Mouse (Mus musculus) intestine, embryonic 15.5 days (tissue): ENCODE data around the gene Zscan22. TPM values are rescaled to one million over a fixed set of nuclear protein-coding genes. Genes with fewer than 3 reads are reported as not detected.
"Not testable (repeated sequence)": the region's sequence is repeated elsewhere in the genome, so short reads cannot be mapped to it uniquely, and the experiment has no call there.

Experiments
- ATAC-seq: fragments of 200-750 bp; cut with Nextera tagmentation; 2 replicates; pipeline ENCODE4 v1.8.0; 2017; ENCODE audit warnings: moderate TSS enrichment, moderate library complexity
- H3K27ac ChIP-seq: fragments of 300-500 bp; sonication (generic); 2 replicates; pipeline ENCODE4 v1.5.1; 2015; ENCODE audit warnings: mild to moderate bottlenecking, inconsistent platforms
- H3K27me3 ChIP-seq: fragments of 300-500 bp; sonication (generic); replicated peaks from 2 replicates; pipeline ENCODE4 v1.6.1; 2015; ENCODE audit warnings: inconsistent platforms
- H3K36me3 ChIP-seq: fragments of 300-500 bp; sonication (generic); 2 replicates; pipeline ENCODE4 v1.6.1; 2015; ENCODE audit warnings: inconsistent platforms
- H3K4me1 ChIP-seq: fragments of 300-500 bp; sonication (generic); replicated peaks from 2 replicates; pipeline ENCODE4 v1.6.1; 2015; ENCODE audit warnings: inconsistent platforms
- H3K4me2 ChIP-seq: fragments of 300-500 bp; sonication (generic); replicated peaks from 2 replicates; pipeline ENCODE4 v1.6.1; 2015; ENCODE audit warnings: mild to moderate bottlenecking, inconsistent platforms
- H3K4me3 ChIP-seq: fragments of 300-500 bp; sonication (generic); replicated peaks from 2 replicates; pipeline ENCODE4 v1.5.1; 2015; ENCODE audit warnings: inconsistent platforms
- H3K9ac ChIP-seq: fragments of 300-500 bp; sonication (generic); 2 replicates; pipeline ENCODE4 v1.6.1; 2015; ENCODE audit warnings: inconsistent platforms
- H3K9me3 ChIP-seq: fragments of 300-500 bp; sonication (generic); 2 replicates; pipeline ENCODE4 v1.6.1; 2016; ENCODE audit warnings: inconsistent platforms
- WGBS: fragments of 180-500 bp; shearing (Covaris S2); methylation state at CpG from one replicate; pipeline ENCODE4 v1.1.7; 2015; 5-methylcytosine and 5-hydroxymethylcytosine counted together
- polyA plus RNA-seq: library from polyadenylated mRNA; unstranded; fragments of >200 nt; fragmentation: Nextera tagmentation; extraction: Ambion mirVana; gene quantifications from 2 replicates; pipeline ENCODE4 v1.2.1, GENCODE M21; 2015

Gene Zscan22
- 12.2 and 12.7 TPM in 2 replicates for polyA plus RNA-seq

DNA sequence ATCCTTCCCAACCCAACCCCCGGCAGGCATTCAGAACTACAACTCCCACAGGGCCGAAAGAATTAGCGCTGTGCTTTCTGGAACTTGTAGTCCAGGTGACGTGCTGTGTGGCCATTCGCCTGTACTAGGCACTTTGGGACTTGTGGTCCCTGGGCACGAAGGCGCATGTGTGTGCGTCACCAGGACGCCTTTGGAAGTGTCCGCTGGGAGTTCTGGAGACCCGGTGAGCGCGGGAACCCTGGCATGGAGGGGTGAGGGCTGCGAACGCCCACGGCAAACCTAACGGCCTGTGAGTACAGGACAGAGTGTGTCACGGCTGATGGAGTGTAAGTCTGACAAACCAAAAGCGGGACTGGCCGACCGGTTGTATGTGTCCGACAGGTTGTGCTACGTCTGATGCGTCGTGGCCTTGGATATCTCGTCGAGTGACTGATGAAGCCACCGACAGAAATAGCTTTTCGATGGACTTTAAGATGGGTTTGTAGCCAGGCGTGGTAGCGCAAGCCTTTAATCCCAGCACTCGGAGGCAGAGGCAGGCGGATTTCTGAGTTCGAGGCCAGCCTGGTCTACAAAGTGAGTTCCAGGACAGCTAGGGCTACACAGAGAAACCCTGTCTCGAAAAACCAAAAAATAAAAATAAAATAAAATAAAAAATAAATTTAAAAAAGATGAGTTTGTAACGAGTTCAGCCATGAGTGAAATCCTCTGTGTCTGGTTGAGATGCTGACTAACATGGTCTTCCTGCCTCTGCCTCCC, at the start of gene Zscan22:
Gene Zscan22 (plus strand): TSS at position 161 of the 756 bp plus-strand sequence.
- peak within 1 kb of the TSS; percentile 58 for H3K4me3 ChIP-seq
- peaks cover 4% of the 10 kb centered on the region; the same call in 1 of the 2 replicates for H3K4me1 ChIP-seq
- H3K27me3 ChIP-seq: no peaks in the 10 kb centered on the region
- H3K9ac ChIP-seq: peak within 1 kb of the TSS; percentile 58
- peak; percentile 99 for ATAC-seq
- no peaks in the 10 kb centered on the region for H3K9me3 ChIP-seq
- H3K27ac ChIP-seq: peak within 1 kb of the TSS; percentile 14; the same call in 1 of the 2 replicates
- no peaks in the 10 kb centered on the region for H3K36me3 ChIP-seq
- H3K4me2 ChIP-seq: peak within 1 kb of the TSS; percentile 56
- WGBS: 5% methylated on average over 36 of the region's 36 CpGs

DNA sequence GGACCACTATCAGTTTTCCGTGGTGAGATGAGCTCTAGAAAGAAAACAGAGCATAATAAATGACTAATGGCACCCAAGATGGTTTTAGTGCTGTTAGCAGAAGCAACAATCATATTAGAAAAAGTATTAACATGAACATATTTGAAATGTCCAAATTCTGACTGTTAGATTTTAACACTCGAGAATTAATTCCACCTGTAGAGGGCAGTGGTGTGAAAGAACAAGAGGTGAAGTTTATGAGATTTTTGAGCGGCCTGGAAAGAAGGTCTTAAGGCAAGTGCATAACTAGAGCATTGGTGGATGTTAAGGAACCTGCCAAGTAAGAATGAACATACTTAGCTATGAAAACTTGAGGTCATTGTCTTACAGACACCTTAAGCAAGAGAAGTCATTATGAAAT, 23.3 kb upstream of the Zscan22 start:
- no peak for ATAC-seq

DNA sequence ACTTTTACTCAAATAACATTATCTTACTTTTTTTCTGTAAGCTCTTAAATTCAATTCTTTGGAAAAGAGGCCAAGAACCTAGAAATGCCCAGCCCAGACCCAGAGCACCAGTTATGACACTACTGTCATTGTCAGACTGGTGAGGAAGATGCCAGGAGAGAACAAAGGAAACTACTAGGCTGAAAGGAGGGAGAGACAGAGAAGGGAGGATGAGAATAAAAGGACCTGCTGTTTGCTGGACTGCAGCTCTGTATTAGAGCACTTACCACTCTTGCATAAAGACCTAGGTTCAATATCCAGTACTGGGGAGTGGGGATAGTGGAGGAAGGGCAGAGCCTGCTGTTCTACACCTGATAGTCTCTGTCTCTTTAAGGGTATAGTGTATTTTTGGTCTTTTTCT, 17.6 kb upstream of the Zscan22 start:
- Histone ChIP-seq H3K9ac (no peak overlapping the region), H3K9me3 (no peaks in the 10 kb centered on the region), H3K4me3 (no peak overlapping the region), H3K27me3 (no peaks in the 10 kb centered on the region), H3K36me3 (no peaks in the 10 kb centered on the region), H3K4me1 (peaks cover 5% of the 10 kb centered on the region; the same call in 1 of the 2 replicates), H3K27ac (no peak overlapping the region), H3K4me2 (no peak overlapping the region)
- no peak for ATAC-seq

More for the DNA sequence above, 23.3 kb upstream of the Zscan22 start:
- Histone ChIP-seq H3K4me3 (no peak overlapping the region), H3K4me2 (no peak overlapping the region), H3K27ac (no peak overlapping the region), H3K27me3 (no peaks in the 10 kb centered on the region), H3K9ac (no peak overlapping the region), H3K4me1 (no peaks in the 10 kb centered on the region), H3K9me3 (no peaks in the 10 kb centered on the region; the same call in 1 of the 2 replicates), H3K36me3 (no peaks in the 10 kb centered on the region)
- 20% methylated on average over 3 of the region's 3 CpGs for WGBS

DNA sequence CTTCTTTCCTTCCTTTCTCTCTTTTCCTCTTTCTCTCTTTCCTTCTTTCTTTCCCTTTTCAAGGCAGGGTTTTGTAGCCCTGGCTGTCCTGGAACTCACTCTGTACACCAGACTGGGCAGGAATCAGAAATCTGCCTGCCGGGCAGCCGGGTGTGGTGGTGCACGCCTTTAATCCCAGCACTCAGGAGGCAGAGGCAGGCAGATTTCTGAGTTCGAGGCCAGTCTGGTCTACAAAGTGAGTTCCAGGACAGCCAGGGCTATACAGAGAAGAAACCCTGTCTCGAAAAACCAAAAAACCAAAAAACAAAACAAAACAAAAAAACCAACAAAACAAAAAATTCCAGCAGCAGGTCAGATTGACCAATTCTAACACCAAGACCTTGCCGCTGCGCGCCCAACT, 17.1 kb upstream of the Zscan22 start:
- H3K4me3 ChIP-seq: peak overlapping the region; percentile 68
- not testable (repeated sequence) for H3K36me3 ChIP-seq, H3K27ac ChIP-seq, H3K27me3 ChIP-seq, H3K9me3 ChIP-seq, H3K4me1 ChIP-seq, H3K9ac ChIP-seq
- peak; percentile 20 for ATAC-seq
- WGBS: 43% methylated on average over 8 of the region's 8 CpGs
- H3K4me2 ChIP-seq: peak overlapping the region; percentile 84

DNA sequence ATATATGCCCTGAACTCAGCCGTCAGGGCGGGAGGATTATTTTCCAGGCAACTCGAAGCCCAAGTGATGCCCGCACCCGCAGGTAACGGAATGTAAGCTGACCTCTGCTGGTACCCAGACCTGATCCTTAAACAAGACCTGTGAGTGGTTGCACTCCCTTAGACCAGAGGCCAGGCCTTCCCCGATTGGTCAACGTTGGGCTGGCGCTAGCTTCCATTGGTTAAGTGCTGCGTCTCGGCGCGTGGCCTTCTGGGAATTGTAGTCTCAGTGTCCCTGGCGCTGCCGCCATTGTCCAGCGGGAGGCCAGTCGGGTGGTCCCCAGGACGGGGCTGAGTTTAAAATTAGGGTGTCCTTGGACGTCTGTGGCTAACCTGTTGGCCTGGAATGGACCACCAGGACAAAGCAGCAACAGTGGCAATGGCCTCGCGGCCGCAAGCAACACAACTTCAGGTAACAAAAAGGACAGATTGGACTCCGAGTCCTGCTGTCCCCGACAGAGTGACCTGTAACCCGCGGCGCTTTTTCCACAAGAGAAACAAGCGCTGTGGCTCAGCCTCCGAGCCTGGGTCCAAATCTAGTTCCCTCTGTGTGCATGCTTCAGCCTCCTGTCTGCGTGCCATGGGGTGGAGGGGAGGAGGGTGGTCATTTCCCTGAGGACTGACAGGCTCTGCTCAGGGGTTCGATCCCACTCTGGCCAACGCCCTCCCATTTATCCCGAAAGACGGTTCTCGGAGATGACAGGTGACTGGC, 16.5 kb upstream of the Zscan22 start, which contains the start of gene Zfp128:
Gene Zfp128 (plus strand): TSS at position 267 of the 750 bp plus-strand sequence.
- Histone ChIP-seq H3K36me3 (peaks cover 6% of the 10 kb centered on the region; the same call in 1 of the 2 replicates), H3K9me3 (no peaks in the 10 kb centered on the region), H3K4me2 (peak within 1 kb of the TSS; percentile 84), H3K4me3 (peak within 1 kb of the TSS; percentile 68), H3K9ac (peak within 1 kb of the TSS; percentile 66), H3K4me1 (peaks cover 5% of the 10 kb centered on the region; the same call in 1 of the 2 replicates), H3K27ac (peak within 1 kb of the TSS; percentile 13; the same call in 1 of the 2 replicates), H3K27me3 (no peaks in the 10 kb centered on the region)
- WGBS: under 1% methylated on average over 35 of the region's 35 CpGs
- ATAC-seq: peak; percentile 100

DNA sequence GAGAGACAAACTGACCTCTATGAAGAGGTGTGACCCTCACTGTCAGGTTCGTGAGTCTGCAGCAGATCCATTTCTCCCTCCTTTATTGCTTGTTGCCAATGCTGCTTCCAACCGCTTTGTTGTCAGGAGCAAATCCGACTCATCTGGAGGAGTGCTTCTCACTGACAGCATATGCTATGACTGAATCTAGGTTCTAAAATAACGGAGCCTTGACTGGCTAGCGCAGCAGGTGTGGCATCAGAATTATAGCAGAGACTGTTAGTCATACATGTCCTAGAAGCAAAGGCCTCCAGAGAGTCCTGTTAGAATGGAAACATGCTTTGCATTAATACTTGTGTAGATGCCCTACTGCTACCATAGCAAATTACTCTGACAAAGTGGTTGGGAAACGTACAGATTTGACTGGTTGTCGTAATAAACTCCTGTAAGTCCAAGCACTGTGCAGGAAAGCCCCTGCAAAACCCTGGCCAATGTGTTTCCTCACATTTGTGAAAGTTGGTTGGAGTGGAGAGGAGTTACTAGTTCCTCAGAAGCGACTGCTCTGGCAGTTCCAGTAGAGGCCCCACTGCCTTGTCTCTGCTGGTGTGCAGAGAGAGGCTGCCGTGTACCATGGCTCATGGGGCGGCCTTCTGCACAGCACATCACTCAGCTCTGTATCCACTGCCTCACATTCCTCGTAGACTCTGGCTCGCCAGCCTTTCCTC, 10.9 kb upstream of the Zscan22 start:
- ATAC-seq: no peak
- Histone ChIP-seq H3K36me3 (peaks cover 29% of the 10 kb centered on the region), H3K4me2 (no peak overlapping the region), H3K9ac (no peak overlapping the region), H3K4me3 (no peak overlapping the region), H3K27ac (no peak overlapping the region), H3K4me1 (peaks cover 2% of the 10 kb centered on the region; the same call in 1 of the 2 replicates), H3K27me3 (no peaks in the 10 kb centered on the region), H3K9me3 (no peaks in the 10 kb centered on the region)
- WGBS: 90% methylated on average over 12 of the region's 12 CpGs

DNA sequence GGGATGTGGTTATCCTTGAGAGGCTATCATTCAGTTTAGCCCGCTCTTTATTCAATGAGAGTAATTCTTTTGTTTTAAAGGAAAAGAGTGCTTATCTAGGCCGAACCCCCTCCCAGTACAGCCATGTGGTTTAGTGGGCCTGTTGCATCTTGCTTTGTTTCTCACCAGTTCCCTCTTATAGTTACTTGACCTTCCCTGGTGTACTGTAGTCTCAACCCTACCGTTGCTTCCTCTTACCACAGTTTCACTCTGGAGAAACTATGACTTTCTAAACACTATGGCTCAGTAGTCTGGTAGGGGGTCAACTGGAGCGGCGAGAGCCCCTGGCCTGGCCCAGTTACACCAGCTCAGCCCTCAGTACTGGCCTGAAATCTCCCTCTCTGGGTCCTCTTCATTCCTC, 10.0 kb upstream of the Zscan22 start:
- Histone ChIP-seq H3K9me3 (no peaks in the 10 kb centered on the region), H3K27ac (no peak overlapping the region), H3K27me3 (no peaks in the 10 kb centered on the region), H3K36me3 (peaks cover 29% of the 10 kb centered on the region), H3K4me3 (no peak overlapping the region), H3K4me1 (no peaks in the 10 kb centered on the region), H3K4me2 (no peak overlapping the region), H3K9ac (no peak overlapping the region)
- WGBS: 90% methylated on average over 5 of the region's 5 CpGs
- no peak for ATAC-seq

DNA sequence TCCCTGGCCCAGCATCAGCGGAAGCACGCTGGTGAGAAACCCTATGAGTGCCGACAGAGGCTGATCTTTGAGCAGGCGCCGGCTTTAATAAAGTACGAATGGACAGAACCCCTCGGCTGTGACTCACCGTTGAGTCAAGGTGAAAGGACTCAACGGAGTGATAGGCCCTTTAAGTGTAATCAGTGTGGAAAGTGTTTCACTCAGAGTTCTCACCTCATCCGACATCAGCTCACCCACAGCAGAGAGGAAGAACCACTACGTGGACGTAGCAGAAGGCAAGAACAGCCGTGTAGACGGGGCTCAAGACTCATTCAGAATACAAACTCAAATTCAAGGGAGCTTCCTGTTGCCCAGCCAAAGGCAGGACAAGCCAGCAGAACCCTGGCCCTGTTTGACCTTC, 6.7 kb upstream of the Zscan22 start:
- Histone ChIP-seq H3K27ac (no peak overlapping the region), H3K4me1 (no peaks in the 10 kb centered on the region), H3K4me2 (no peak overlapping the region), H3K9me3 (no peaks in the 10 kb centered on the region), H3K4me3 (no peak overlapping the region), H3K27me3 (no peaks in the 10 kb centered on the region), H3K36me3 (peaks cover 24% of the 10 kb centered on the region), H3K9ac (no peak overlapping the region)
- ATAC-seq: no peak
- 88% methylated on average over 14 of the region's 14 CpGs for WGBS

DNA sequence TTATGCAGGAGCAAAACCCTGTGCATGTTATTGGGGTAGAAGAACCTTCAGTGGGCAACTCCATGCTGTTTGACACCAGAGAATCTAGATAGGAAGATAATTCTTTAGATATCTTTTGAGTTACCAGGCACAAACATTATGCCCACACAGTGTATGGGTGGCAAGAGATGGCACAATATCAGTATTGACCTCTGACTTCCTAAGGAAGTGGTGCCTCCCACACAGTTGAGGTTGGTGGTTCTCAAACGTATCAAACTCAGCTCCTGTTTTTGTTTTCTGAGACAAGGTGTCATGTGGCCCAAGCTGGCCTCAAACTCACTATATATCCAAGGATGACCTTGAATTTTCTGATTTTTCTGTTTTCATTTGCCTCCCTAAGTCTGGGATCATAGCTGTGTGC, 6.3 kb upstream of the Zscan22 start:
- WGBS: 82% methylated on average over 1 of the region's 1 CpGs
- Histone ChIP-seq H3K9me3 (no peaks in the 10 kb centered on the region), H3K4me2 (no peak overlapping the region), H3K9ac (no peak overlapping the region), H3K4me3 (no peak overlapping the region), H3K27me3 (no peaks in the 10 kb centered on the region), H3K27ac (no peak overlapping the region), H3K36me3 (peaks cover 20% of the 10 kb centered on the region), H3K4me1 (no peaks in the 10 kb centered on the region)
- ATAC-seq: no peak

DNA sequence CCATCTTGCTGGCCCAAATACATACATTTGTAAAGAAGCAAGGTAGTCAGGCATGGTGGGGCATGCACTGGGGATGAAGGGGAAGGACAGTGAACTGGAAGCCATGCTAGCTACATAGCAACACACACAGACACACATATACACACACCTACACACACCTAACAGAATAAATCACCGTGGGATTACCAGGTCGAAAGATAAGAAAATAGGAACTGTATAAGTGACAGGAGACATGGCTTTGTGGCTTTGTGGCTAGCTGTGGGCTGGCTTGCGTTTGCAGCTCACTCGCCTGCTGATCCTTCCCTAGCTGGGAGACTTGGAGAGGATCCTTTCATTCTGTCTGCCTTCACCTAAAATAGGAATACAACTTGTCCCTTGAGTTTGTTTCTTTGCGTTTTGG, 3.9 kb downstream of the Zscan22 start:
- Histone ChIP-seq H3K9me3 (no peaks in the 10 kb centered on the region), H3K36me3 (peaks cover 14% of the 10 kb centered on the region), H3K4me1 (peaks cover 4% of the 10 kb centered on the region; the same call in 1 of the 2 replicates), H3K27ac (no peak overlapping the region), H3K9ac (no peak overlapping the region), H3K4me3 (no peak overlapping the region), H3K27me3 (no peaks in the 10 kb centered on the region), H3K4me2 (no peak overlapping the region)
- 92% methylated on average over 5 of the region's 5 CpGs for WGBS
- ATAC-seq: no peak

DNA sequence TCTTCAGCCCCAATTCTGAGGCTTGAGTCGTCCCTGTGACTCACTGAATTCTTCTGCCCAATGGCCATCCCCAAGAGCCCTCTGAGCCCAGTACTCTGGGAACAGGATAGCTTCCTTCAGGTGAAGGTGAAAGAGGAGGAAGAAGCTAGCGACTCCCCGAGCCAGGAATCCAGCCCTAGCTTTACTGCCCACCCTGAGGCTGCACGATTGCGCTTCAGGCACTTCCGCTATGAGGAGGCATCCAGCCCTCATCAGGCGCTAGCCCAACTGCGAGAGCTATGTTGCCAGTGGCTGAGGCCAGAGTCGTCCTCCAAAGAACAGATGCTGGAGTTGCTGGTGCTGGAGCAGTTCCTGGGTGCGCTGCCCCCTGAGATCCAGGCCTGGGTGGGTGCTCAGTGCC, 6.0 kb downstream of the Zscan22 start:
- Histone ChIP-seq H3K4me3 (no peak overlapping the region), H3K4me1 (peaks cover 3% of the 10 kb centered on the region; the same call in 1 of the 2 replicates), H3K36me3 (peaks cover 31% of the 10 kb centered on the region), H3K9me3 (no peaks in the 10 kb centered on the region), H3K9ac (no peak overlapping the region), H3K27me3 (no peaks in the 10 kb centered on the region), H3K27ac (no peak overlapping the region), H3K4me2 (peak overlapping the region; percentile 17; the same call in 1 of the 2 replicates)
- 59% methylated on average over 10 of the region's 10 CpGs for WGBS
- ATAC-seq: no peak

DNA sequence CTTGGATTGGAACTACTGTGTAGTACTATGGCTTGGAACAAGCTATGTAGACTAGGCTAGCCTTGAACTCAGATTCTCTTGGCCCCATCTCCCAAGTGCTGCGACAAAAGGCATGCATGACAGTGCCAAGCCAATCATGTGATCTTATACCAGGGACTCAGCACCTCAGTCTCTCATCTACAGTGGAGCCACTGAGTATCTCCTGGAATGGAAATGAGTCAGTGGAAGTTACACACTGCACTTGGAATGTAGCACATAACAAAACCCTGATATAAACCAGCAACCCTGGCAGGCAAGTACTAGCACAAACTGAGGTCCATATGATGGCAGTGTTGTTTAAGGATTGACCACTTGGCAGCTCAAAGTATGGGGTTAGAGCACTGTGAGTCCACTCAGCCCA, 7.5 kb downstream of the Zscan22 start:
- Histone ChIP-seq H3K9ac (no peak overlapping the region), H3K36me3 (peaks cover 31% of the 10 kb centered on the region), H3K9me3 (no peaks in the 10 kb centered on the region), H3K4me2 (no peak overlapping the region), H3K27me3 (no peaks in the 10 kb centered on the region), H3K27ac (no peak overlapping the region), H3K4me3 (no peak overlapping the region), H3K4me1 (peaks cover 4% of the 10 kb centered on the region; the same call in 1 of the 2 replicates)
- ATAC-seq: no peak
- WGBS: 86% methylated on average over 1 of the region's 1 CpGs
